Mouse (Mus musculus) stomach, embryonic 16.5 days (tissue): ENCODE data around the gene Fam43a. TPM values are rescaled to one million over a fixed set of nuclear protein-coding genes. Genes with fewer than 3 reads are reported as not detected.

ENCODE experiments used
- ATAC-seq: fragments of 200-750 bp; cut with Nextera tagmentation; 2 replicates; pipeline ENCODE4 v1.8.0; 2017; ENCODE audit warnings: moderate number of reproducible peaks, moderate TSS enrichment; ENCODE audit not compliant: insufficient read depth, low FRiP score
- H3K27ac ChIP-seq: fragments of 300-500 bp; sonication (generic); 2 replicates; pipeline ENCODE4 v1.5.1; 2014; ENCODE audit warnings: low read length
- H3K27me3 ChIP-seq: fragments of 300-500 bp; sonication (generic); 2 replicates; pipeline ENCODE4 v1.6.1; 2014; ENCODE audit warnings: low read length, control low read depth, mixed read lengths; ENCODE audit not compliant: control insufficient read depth, insufficient read depth
- H3K36me3 ChIP-seq: fragments of 300-500 bp; sonication (generic); 2 replicates; pipeline ENCODE4 v1.6.1; 2014; ENCODE audit warnings: low read length; ENCODE audit not compliant: control insufficient read depth, insufficient read depth
- H3K4me1 ChIP-seq: fragments of 300-500 bp; sonication (generic); 2 replicates; pipeline ENCODE4 v1.6.1; 2014; ENCODE audit warnings: low read length, control low read depth, mixed read lengths; ENCODE audit not compliant: control insufficient read depth, insufficient read depth
- H3K4me2 ChIP-seq: fragments of 300-500 bp; sonication (generic); 2 replicates; pipeline ENCODE4 v1.6.1; 2014; ENCODE audit warnings: low read depth, low read length, mixed read lengths
- H3K4me3 ChIP-seq: fragments of 300-500 bp; sonication (generic); replicated peaks from 2 replicates; pipeline ENCODE4 v1.5.1; 2014; ENCODE audit warnings: mild to moderate bottlenecking, low read length
- H3K9ac ChIP-seq: fragments of 300-500 bp; sonication (generic); 2 replicates; pipeline ENCODE4 v1.6.1; 2014; ENCODE audit warnings: low read length
- H3K9me3 ChIP-seq: fragments of 300-500 bp; sonication (generic); replicated peaks from 2 replicates; pipeline ENCODE4 v1.6.1; 2016; ENCODE audit warnings: low read length, control low read depth; ENCODE audit not compliant: control insufficient read depth
- WGBS: fragments of 180-500 bp; shearing (Covaris S2); extraction: QIAGEN DNeasy Blood & Tissue Kit; methylation state at CpG from one replicate; pipeline ENCODE4 v1.1.7; 2014; 5-methylcytosine and 5-hydroxymethylcytosine counted together
- polyA plus RNA-seq: library from polyadenylated mRNA; unstranded; fragments of >200 nt; fragmentation: Nextera tagmentation; extraction: Ambion mirVana; gene quantifications from 2 replicates; pipeline ENCODE4 v1.2.1, GENCODE M21; 2015

Gene Fam43a
- polyA plus RNA-seq, 1 experiment from 2014 or later, result 16.7 TPM

DNA sequence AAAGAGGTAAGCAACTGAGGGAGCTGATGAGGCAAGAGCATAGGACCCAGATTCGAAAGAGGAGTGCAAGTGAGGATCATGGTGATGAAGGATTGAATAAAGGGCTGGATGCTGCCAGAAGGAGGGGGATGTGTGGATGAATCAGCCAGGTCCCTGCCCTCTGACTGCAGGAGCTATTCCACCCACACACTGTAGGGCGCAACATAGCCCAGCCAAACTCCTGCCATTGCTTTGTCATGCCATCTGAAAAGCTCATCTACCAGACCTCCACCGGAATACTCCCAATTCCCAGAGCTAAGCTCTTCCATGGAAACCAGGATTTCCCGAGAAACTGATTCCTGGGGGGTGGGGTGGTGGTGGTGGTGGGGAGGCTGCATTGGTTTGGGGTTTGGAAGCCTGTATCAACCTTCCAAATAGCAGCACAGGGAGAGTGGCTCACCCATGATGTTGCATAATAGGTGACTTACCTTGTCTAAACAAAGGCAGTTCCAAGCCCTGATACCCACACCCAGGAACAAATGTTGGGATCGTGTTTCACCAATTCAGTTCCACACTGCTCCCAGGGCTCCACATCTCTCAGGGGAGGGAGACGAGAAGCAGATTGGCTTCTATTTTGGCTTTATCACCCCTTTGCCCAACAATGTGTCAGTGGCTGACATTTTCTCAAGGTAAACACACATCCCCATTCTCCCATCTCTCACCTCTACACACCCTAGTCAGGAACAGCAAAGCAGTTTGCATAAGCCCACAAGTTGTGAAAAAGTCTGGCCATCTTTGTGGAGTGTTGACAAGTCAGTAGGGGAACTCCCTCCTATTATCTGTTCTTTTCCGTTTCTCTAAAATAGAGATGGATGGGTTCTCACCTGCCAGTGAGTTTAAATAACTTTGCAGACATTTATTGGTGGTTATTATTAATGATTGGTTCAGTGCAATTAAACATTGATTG lies 9.0 kb upstream of the Fam43a start:
- no peak overlapping the region for H3K4me2 ChIP-seq
- H3K9ac ChIP-seq, result no peak overlapping the region
- H3K36me3 ChIP-seq, result no peaks in the 10 kb centered on the region
- no peaks in the 10 kb centered on the region for H3K9me3 ChIP-seq
- WGBS, result 24% methylated on average over 7 of the region's 7 CpGs
- no peak overlapping the region for H3K4me3 ChIP-seq
- no peak for ATAC-seq
- H3K27ac ChIP-seq, result no peak overlapping the region; the same call in 1 of the 2 replicates
- no peaks in the 10 kb centered on the region for H3K27me3 ChIP-seq
- H3K4me1 ChIP-seq, result 0 out of 2 replicates have a peak, but pooled peaks cover 10% of the 10 kb centered on the region

DNA sequence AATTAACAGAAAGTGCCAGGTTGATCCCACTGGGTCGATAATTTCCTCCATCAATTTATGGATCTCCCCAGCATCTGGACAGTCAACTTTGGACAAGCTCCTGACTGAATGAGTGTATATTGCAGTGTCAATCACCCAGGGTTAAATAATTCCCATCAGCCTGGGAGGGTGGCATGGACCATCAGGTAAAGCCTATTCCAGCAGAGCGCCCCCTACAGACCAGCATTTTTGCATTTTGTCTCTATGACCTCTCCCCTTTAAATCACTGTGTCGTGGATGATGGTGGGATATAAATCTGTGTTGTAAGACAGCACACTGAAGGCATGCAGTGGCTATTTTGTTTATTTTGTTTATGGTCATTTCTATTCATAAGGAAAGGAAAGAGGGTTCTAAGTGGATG lies 7.5 kb upstream of the Fam43a start:
- Histone ChIP-seq H3K27ac (no peak overlapping the region), H3K4me3 (no peak overlapping the region), H3K27me3 (no peaks in the 10 kb centered on the region), H3K9me3 (no peaks in the 10 kb centered on the region), H3K4me1 (peaks cover 7% of the 10 kb centered on the region; the same call in 1 of the 2 replicates), H3K4me2 (no peak overlapping the region), H3K9ac (no peak overlapping the region), H3K36me3 (no peaks in the 10 kb centered on the region)
- 45% methylated on average over 3 of the region's 3 CpGs for WGBS
- ATAC-seq, result no peak

DNA sequence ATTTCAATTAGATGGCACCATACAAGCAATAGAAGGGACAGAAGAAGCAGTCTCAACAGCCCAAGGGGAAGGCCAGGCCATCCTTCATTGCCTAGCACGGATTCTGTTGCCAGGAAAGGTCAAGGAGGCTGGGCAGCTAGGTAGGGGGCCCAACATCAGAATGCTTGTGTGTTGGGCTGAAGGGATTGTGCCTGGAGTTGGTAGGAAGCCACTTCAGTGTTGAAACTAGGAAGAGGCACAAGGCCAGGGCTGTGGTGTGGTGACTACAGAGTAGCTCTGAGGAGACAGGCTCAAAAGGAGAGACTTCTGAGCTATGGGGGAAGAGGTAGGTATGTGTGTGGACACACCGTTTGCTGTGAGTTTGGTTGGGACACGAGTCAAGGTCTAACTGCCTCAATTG lies 4.2 kb upstream of the Fam43a start:
- H3K27ac ChIP-seq, result no peak overlapping the region
- ATAC-seq, result no peak
- no peaks in the 10 kb centered on the region for H3K9me3 ChIP-seq
- peaks cover 11% of the 10 kb centered on the region for H3K4me1 ChIP-seq
- no peak overlapping the region for H3K4me2 ChIP-seq
- WGBS, result 49% methylated on average over 3 of the region's 3 CpGs
- H3K27me3 ChIP-seq, result no peaks in the 10 kb centered on the region
- H3K4me3 ChIP-seq, result no peak overlapping the region
- no peak overlapping the region for H3K9ac ChIP-seq
- no peaks in the 10 kb centered on the region for H3K36me3 ChIP-seq

DNA sequence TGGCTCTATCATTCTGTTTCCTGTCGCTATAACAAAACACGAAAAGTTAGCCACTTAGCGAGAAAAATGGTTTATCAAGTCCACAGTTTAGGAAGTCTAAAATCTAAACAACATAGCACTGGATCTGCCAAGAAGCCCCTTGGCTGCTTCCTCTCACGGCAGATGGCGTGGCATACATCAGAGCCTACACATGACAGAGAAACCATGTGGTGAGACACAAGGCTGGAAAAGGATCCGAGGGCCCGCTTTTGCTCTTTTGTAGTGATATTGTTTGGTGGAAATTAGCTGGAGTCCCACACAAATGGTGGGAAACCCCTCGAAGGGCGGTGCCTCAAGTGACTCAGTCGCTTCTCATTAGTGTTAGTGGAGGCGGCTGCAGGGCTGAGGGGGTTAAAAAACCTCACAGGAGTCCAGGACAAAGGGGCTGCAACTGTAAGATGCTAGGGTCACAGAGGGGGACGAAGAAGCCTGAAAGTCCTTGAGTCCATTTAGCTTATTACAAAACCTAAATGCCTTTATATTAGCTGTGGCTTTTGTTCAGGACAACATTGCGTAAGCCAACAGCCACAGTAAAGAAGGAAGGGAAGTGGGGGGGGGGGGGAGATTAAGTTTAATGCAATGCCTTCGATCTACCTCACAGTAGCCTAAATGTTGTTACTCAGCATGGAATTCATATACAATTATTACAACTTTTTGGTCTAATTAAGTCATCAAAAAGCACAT lies 3.5 kb upstream of the Fam43a start:
- 0 out of 2 replicates have a peak overlapping the region, but pooled peaks have one; percentile 50 for H3K4me2 ChIP-seq
- no peaks in the 10 kb centered on the region for H3K9me3 ChIP-seq
- H3K36me3 ChIP-seq, result no peaks in the 10 kb centered on the region
- peaks cover 15% of the 10 kb centered on the region for H3K4me1 ChIP-seq
- 0 out of 2 replicates have a peak overlapping the region, but pooled peaks have one; percentile 15 for H3K27ac ChIP-seq
- H3K4me3 ChIP-seq, result no peak overlapping the region
- ATAC-seq, result no peak
- no peak overlapping the region for H3K9ac ChIP-seq
- no peaks in the 10 kb centered on the region for H3K27me3 ChIP-seq
- whole genome bisulfite sequencing, result 54% methylated on average over 14 of the region's 14 CpGs

DNA sequence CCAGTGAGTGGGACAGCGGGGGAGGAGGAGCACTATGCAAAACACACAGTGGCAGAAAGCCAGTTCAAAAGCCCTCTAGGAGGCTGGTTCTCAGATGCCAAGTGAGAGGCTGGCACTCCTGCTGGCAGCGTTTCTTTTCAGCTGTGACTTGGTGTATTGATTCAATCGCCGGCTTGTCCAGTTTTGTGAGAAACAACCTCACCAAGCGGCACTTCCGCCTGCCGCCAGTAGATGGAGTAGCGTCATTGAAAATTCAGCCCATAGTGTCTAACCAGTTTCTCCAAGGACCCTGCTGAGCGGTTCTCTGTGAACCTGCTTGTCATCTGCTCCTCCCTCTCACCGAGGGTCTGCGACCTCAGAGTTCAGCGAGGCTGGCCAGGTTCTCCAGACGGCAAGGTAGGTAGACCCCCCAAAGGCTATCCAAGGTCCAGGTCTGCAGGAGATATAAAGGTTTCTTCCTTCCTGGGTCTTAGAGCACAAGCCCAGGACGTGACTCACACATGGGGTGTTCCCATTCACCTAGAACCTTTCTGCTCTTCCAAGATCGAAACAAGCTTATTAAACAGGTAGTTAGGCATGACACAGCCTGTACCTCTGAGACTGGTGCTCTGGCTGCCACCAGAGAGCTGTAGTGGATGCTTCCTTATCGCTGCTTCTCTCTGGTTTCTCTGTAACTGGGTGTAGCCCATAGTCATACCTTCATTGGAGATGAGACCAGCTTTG lies 2.4 kb upstream of the Fam43a start:
- peak overlapping the region; percentile 34 for H3K4me3 ChIP-seq
- H3K9ac ChIP-seq, result peak overlapping the region; percentile 54; the same call in 1 of the 2 replicates
- H3K27me3 ChIP-seq, result no peaks in the 10 kb centered on the region
- peaks cover 27% of the 10 kb centered on the region for H3K4me1 ChIP-seq
- no peaks in the 10 kb centered on the region for H3K36me3 ChIP-seq
- WGBS, result 9% methylated on average over 16 of the region's 16 CpGs
- H3K4me2 ChIP-seq, result peak overlapping the region; percentile 50
- H3K9me3 ChIP-seq, result no peaks in the 10 kb centered on the region
- peak; percentile 30; the same call in 1 of the 2 replicates for ATAC-seq
- H3K27ac ChIP-seq, result peak overlapping the region; percentile 67

DNA sequence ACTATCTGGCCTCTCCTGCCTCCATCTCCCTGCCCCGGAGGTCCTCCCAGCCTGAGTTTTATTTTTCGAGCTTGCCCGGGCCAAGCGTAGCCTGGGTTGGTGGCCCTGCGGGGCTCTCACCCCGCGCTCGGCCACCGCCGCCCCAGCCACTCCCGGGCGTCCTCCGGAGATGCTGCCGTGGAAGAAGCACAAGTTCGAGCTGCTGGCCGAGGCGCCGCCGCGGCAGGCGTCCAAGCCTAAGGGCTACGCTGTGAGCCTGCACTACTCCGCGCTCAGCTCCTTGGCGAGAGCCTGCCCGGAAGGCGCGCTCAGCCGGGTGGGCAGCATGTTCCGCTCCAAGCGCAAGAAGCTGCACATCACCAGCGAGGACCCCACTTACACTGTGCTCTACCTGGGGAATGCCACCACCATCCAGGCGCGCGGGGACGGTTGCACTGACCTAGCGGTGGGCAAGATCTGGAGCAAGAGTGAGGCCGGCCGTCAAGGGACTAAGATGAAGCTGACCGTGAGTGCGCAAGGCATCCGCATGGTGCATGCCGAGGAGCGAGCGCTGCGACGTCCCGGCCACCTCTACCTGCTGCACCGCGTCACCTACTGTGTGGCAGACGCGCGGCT lies 1.0 kb downstream of the Fam43a start:
- Histone ChIP-seq H3K27me3 (no peaks in the 10 kb centered on the region), H3K9me3 (no peaks in the 10 kb centered on the region), H3K36me3 (no peaks in the 10 kb centered on the region), H3K4me2 (peak overlapping the region; percentile 92), H3K4me1 (peaks cover 45% of the 10 kb centered on the region), H3K9ac (peak overlapping the region; percentile 85), H3K4me3 (peak overlapping the region; percentile 73), H3K27ac (peak overlapping the region; percentile 67)
- ATAC-seq, result 0 out of 2 replicates have a peak, but pooled peaks have one; percentile 4
- WGBS, result under 1% methylated on average over 53 of the region's 53 CpGs

DNA sequence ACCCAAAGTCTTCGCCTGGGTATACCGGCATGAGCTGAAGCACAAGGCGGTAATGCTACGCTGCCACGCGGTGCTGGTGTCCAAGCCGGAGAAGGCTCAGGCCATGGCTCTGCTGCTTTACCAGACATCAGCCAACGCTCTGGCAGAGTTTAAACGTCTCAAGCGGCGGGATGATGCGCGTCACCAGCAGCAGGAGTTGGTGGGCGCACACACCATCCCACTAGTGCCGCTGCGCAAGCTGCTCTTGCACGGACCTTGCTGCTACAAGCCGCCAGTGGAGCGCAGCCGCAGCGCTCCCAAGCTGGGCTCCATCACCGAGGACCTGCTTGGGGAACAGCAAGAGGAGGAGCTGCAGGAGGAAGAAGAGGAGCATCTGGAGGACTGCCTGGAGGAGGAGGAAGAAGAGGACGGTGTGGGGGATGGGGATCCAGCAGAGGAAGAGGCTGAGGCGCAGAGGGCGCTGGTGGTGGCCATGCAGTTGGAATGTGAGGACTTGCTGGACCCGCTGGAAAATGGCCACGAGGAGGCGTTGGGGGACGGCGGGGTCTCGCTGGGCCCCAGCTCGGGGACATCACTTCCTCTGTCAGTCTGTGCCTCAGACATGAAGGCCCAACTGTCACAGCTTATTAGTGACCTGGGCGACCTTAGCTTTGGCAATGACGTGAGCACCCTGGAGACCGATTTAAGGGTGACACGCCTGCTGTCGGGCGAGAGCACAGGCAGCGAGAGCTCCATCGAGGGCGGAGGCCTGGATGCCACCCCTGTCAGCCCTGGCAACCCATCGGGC lies 1.7 kb downstream of the Fam43a start:
- Histone ChIP-seq H3K9ac (peak overlapping the region; percentile 85), H3K4me2 (peak overlapping the region; percentile 92), H3K27ac (peak overlapping the region; percentile 36), H3K4me3 (peak overlapping the region; percentile 73), H3K4me1 (peaks cover 45% of the 10 kb centered on the region), H3K36me3 (no peaks in the 10 kb centered on the region), H3K9me3 (no peaks in the 10 kb centered on the region), H3K27me3 (no peaks in the 10 kb centered on the region)
- no peak for ATAC-seq
- 11% methylated on average over 42 of the region's 42 CpGs for WGBS

DNA sequence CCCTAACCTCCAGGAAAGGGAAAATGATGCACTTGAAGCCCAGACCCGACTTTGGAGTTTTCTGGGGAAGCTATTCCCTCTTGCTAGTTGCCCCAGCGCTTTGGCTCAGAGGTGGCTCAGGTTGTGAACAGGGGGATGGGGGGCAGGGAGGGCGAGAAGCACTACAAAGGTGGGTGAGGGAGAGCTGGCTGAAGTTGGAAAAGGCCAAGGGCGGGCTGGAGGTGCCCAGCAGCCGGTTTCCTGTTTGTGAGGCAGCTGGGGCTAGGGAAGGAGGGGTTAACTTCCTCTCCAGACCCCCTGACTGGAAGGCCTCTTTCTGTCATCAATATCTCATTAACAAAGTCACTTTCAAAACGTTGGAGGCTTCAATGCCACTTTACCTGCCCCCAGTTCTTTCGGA lies 2.4 kb downstream of the Fam43a start:
- 29% methylated on average over 7 of the region's 7 CpGs for WGBS
- Histone ChIP-seq H3K27ac (peak overlapping the region; percentile 36; the same call in 1 of the 2 replicates), H3K36me3 (no peaks in the 10 kb centered on the region), H3K9me3 (no peaks in the 10 kb centered on the region), H3K27me3 (no peaks in the 10 kb centered on the region), H3K4me2 (peak overlapping the region; percentile 92), H3K9ac (peak overlapping the region; percentile 52), H3K4me3 (peak overlapping the region; percentile 73), H3K4me1 (peaks cover 40% of the 10 kb centered on the region)
- ATAC-seq, result no peak
